Mouse (Mus musculus): ENCODE data around the gene Ptrhd1. TPM values are rescaled to one million over a fixed set of nuclear protein-coding genes. Genes with fewer than 3 reads are reported as not detected.

Ptrhd1 gene
- polyA plus RNA-seq, 1 experiment from 2014 or later, result 5.9 TPM

DNA sequence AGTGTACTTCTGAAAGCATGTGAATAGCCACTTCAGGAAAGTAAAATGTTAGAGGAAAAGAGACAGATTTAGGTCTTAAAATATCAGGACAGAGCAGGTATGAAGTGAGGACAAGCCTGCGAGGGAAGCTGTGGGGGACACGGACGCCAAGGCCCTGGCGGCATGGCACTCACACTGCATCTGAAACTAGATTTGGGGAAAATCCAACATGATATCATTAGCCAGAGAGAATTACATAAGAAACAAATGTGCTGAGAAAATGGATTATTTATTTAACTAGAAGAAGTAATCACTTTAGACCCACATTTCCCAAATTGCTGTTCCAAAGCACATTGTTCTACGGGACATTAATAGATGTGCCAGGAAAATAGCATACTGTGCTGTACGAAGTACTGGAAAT, 37.3 kb downstream of the Ptrhd1 start:
- Histone ChIP-seq H3K4me3 (no peak overlapping the region), H3K4me1 (no peaks in the 10 kb centered on the region), H3K9me3 (replicated peaks) (no peaks in the 10 kb centered on the region), H3K27me3 (ENCODE audit: low read depth, poor library complexity, severe bottlenecking) (no peaks in the 10 kb centered on the region), H3K36me3 (peaks cover 9% of the 10 kb centered on the region; the same call in 1 of the 2 replicates), H3K27ac (no peak overlapping the region)
- no peak for DNase-seq (ENCODE audit: low spot score)
- 97% methylated on average over 6 of the region's 6 CpGs for WGBS

DNA sequence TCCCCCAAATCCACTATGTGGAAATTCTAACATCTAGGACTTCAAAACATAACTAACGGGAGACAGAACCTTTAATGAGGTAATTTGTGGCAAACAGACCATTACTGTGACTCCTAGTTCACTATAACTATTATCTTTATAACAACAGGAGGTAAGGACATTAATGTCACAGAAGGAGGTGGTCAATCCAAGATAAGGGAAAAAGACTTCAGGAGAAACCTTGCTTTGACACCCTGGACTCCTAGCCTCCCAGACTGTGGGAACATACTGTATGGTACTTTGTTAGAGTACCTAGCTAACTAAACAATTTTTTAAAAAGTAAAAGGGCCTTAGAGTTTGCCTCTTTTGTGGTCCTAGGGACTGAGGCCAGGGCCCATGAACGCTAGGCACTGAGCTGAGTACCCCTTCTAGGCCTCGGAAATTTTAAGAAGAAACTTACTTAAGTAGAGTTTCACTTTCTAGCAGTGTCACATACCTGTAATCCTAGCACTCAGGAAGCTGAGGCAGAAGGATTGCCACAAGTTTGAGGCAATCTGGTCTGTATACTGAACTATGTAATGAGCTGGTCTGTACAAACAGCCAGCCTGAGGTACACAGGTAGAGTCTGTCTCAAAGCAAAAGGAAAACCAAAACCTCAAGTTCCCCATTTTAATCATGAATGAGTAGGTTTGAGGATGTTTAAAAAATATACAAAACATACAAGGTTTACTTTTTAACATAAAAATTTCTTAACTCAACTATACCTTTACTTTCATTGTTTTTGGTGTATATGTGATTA, 45.3 kb downstream of the Ptrhd1 start:
- WGBS, result 88% methylated on average over 3 of the region's 3 CpGs

DNA sequence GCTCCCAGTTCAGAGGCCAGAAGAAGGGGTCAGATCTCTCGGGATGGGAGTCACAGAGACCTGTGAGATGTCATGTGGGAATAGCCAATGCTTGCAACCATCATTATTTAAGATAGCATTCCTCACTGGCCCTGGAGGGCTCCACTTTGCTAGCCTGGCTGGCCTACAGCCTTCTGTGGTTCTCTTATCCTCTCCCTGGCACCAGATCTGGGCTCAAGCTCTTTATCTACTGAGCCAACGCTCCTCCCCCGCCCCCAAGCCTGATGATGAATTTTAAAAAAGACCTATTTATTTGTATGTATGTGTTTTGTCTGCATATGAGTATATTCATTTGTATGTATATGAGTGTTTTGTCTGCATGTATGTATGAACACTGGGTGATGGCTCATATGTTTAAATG, 46.1 kb downstream of the Ptrhd1 start:
- 84% methylated on average over 3 of the region's 3 CpGs for WGBS

More for the DNA sequence above, 45.3 kb downstream of the Ptrhd1 start:
- H3K9me3 ChIP-seq (replicated peaks), result no peaks in the 10 kb centered on the region
- H3K4me1 ChIP-seq, result no peaks in the 10 kb centered on the region
- H3K27me3 ChIP-seq (ENCODE audit: low read depth, poor library complexity, severe bottlenecking), result no peaks in the 10 kb centered on the region
- DNase-seq (ENCODE audit: low spot score), result no peak
- no peak overlapping the region for H3K27ac ChIP-seq
- no peak overlapping the region for H3K4me3 ChIP-seq
- peaks cover 5% of the 10 kb centered on the region; the same call in 1 of the 2 replicates for H3K36me3 ChIP-seq

DNA sequence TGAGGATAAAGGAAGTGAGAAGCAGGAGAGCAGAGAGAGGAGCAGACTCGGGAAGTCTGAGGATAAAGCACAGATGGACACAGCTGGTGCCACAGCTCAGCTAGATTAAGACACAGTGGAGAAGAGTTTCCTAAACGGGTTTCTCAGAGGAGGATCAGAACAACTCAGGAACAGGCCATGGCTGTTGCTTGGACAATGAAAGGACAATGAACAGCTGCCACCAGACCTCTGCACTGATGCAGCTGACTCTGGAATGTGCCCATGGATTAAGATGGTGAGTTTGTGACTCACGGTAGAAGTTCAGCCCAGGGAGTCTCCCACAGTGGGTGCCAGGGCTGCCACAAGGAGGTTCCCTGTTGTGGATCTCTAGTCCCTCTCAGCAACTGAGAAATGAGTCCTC, 51.4 kb downstream of the Ptrhd1 start:
- Histone ChIP-seq H3K4me3 (no peak overlapping the region), H3K27me3 (ENCODE audit: low read depth, poor library complexity, severe bottlenecking) (no peaks in the 10 kb centered on the region), H3K36me3 (no peaks in the 10 kb centered on the region), H3K27ac (no peak overlapping the region), H3K9me3 (replicated peaks) (no peaks in the 10 kb centered on the region), H3K4me1 (no peaks in the 10 kb centered on the region)
- DNase-seq (ENCODE audit: low spot score), result no peak
- WGBS, result 56% methylated on average over 3 of the region's 3 CpGs

More for the DNA sequence above, 46.1 kb downstream of the Ptrhd1 start:
- Histone ChIP-seq H3K36me3 (no peaks in the 10 kb centered on the region), H3K27ac (no peak overlapping the region), H3K4me1 (no peaks in the 10 kb centered on the region), H3K9me3 (replicated peaks) (no peaks in the 10 kb centered on the region), H3K27me3 (ENCODE audit: low read depth, poor library complexity, severe bottlenecking) (no peaks in the 10 kb centered on the region), H3K4me3 (no peak overlapping the region)
- DNase-seq (ENCODE audit: low spot score), result no peak

Other genes with a start within 250 kb of the Ptrhd1 start
- gene Efr3b, start 195.1 kb upstream of the Ptrhd1 start, polyA plus RNA-seq (2016; fragmentation: Nextera tagmentation; extraction: Ambion mirVana), result 4.8 and 8.4 TPM in 2 replicates
- 9.5 and 11.7 TPM in 2 replicates for gene Dnajc27, start 151.4 kb upstream of the Ptrhd1 start, polyA plus RNA-seq (2016; fragmentation: Nextera tagmentation; extraction: Ambion mirVana)
- gene Adcy3, start 100.9 kb upstream of the Ptrhd1 start, polyA plus RNA-seq (2016; fragmentation: Nextera tagmentation; extraction: Ambion mirVana), result 8.1 and 8.4 TPM in 2 replicates
- 20.9 and 22.0 TPM in 2 replicates for gene Cenpo, start 267 bp downstream of the Ptrhd1 start, polyA plus RNA-seq (2016; fragmentation: Nextera tagmentation; extraction: Ambion mirVana)
- 1.3 and 3.3 TPM in 2 replicates for gene Ncoa1, start 243.2 kb downstream of the Ptrhd1 start, polyA plus RNA-seq (2016; fragmentation: Nextera tagmentation; extraction: Ambion mirVana)